Mouse (Mus musculus) embryonic fibroblast, embryonic 13.5 days (primary cell): ENCODE measurements around the gene Cript.

Experiments
- CTCF ChIP-seq: IDR thresholded peaks from 2 replicates; pipeline ENCODE4 v1.5.1; 2011; ENCODE audit warnings: mild to moderate bottlenecking, control low read depth, low read length, moderate library complexity, borderline replicate concordance; ENCODE audit not compliant: insufficient read depth
- POLR2A ChIP-seq: IDR thresholded peaks from 2 replicates; pipeline ENCODE4 v1.6.1; 2011; ENCODE audit warnings: low read depth, mild to moderate bottlenecking, control low read depth, low read length, moderate library complexity

GRCm38 (mm10) chr17:87036141-87037073 lies 11.1 kb downstream of the Cript start:
- TF ChIP-seq CTCF (no peak), POLR2A (no peak)
